Mouse (Mus musculus) heart, embryonic 13.5 days (tissue): Measurements from ENCODE around the gene Nubpl. TPM values are rescaled to one million over a fixed set of nuclear protein-coding genes. Genes with fewer than 3 reads are reported as not detected.
A peak's percentile ranks its signal among the peaks of the same experiment; 100 is the strongest.
"Not testable (repeated sequence)": the region's sequence is repeated elsewhere in the genome, so short reads cannot be mapped to it uniquely, and the experiment has no call there.

ENCODE experiments used
- ATAC-seq: fragments of 200-750 bp; cut with Nextera tagmentation; 2 replicates; pipeline ENCODE4 v1.8.0; 2017; ENCODE audit warnings: moderate TSS enrichment; ENCODE audit not compliant: insufficient number of reproducible peaks, low FRiP score, low TSS enrichment; ENCODE audit errors: extremely low read depth
- H3K27ac ChIP-seq: fragments of 300-500 bp; sonication (generic); replicated peaks from 2 replicates; pipeline ENCODE4 v1.5.1; 2015; ENCODE audit warnings: moderate library complexity, mild to moderate bottlenecking, inconsistent platforms
- H3K27me3 ChIP-seq: fragments of 300-500 bp; sonication (generic); replicated peaks from 2 replicates; pipeline ENCODE4 v1.6.1; 2015; ENCODE audit warnings: mild to moderate bottlenecking, inconsistent platforms
- H3K36me3 ChIP-seq: fragments of 300-500 bp; sonication (generic); 2 replicates; pipeline ENCODE4 v1.6.1; 2015; ENCODE audit warnings: mild to moderate bottlenecking, inconsistent platforms
- H3K4me1 ChIP-seq: fragments of 300-500 bp; sonication (generic); 2 replicates; pipeline ENCODE4 v1.6.1; 2015; ENCODE audit warnings: inconsistent platforms
- H3K4me2 ChIP-seq: fragments of 300-500 bp; sonication (generic); 2 replicates; pipeline ENCODE4 v1.6.1; 2015; ENCODE audit warnings: inconsistent platforms, mild to moderate bottlenecking, moderate library complexity
- H3K4me3 ChIP-seq: fragments of 300-500 bp; sonication (generic); 2 replicates; pipeline ENCODE4 v1.5.1; 2015; ENCODE audit warnings: moderate library complexity, mild to moderate bottlenecking, inconsistent platforms
- H3K9ac ChIP-seq: fragments of 300-500 bp; sonication (generic); 2 replicates; pipeline ENCODE4 v1.6.1; 2015; ENCODE audit warnings: inconsistent platforms, mild to moderate bottlenecking, moderate library complexity
- H3K9me3 ChIP-seq: fragments of 300-500 bp; sonication (generic); 2 replicates; pipeline ENCODE4 v1.6.1; 2016; ENCODE audit warnings: inconsistent platforms
- WGBS: fragments of 180-500 bp; shearing (Covaris S2); methylation state at CpG from one replicate; pipeline ENCODE4 v1.1.7; 2015; ENCODE audit warnings: mixed read lengths; 5-methylcytosine and 5-hydroxymethylcytosine counted together
- polyA plus RNA-seq: library from polyadenylated mRNA; unstranded; fragments of >200 nt; fragmentation: Nextera tagmentation; extraction: Ambion mirVana; gene quantifications from 2 replicates; pipeline ENCODE4 v1.2.1, GENCODE M21; 2015

The Nubpl gene
- polyA plus RNA-seq, 1 experiment from 2014 or later: 9.4 TPM

- no peak for ATAC-seq
- Histone ChIP-seq H3K36me3 (no peaks in the 10 kb centered on the region), H3K27me3 (no peaks in the 10 kb centered on the region), H3K27ac (no peak overlapping the region), H3K9me3 (no peaks in the 10 kb centered on the region), H3K4me1 (no peaks in the 10 kb centered on the region), H3K4me3 (no peak overlapping the region), H3K9ac (no peak overlapping the region), H3K4me2 (no peak overlapping the region)
- WGBS: 85% methylated on average over 4 of the region's 4 CpGs
Measured at GRCm38 (mm10) chr12:52154906-52155305, 57.4 kb downstream of the Nubpl start.

- no peak overlapping the region for H3K4me2 ChIP-seq
- no peak overlapping the region for H3K9ac ChIP-seq
- H3K4me1 ChIP-seq: no peaks in the 10 kb centered on the region
- no peak overlapping the region for H3K27ac ChIP-seq
- H3K9me3 ChIP-seq: peaks cover 7% of the 10 kb centered on the region; the same call in 1 of the 2 replicates
- no peak overlapping the region for H3K4me3 ChIP-seq
- peaks cover 6% of the 10 kb centered on the region; the same call in 1 of the 2 replicates for H3K36me3 ChIP-seq
- no peaks in the 10 kb centered on the region for H3K27me3 ChIP-seq
- no peak for ATAC-seq
Measured at GRCm38 (mm10) chr12:52164414-52164813, 66.9 kb downstream of the Nubpl start.

- peak overlapping the region; percentile 27; the same call in 1 of the 2 replicates for H3K4me2 ChIP-seq
- WGBS: 31% methylated on average over 1 of the region's 1 CpGs
- H3K4me3 ChIP-seq: no peak overlapping the region
- peak overlapping the region; percentile 79 for H3K27ac ChIP-seq
- H3K9me3 ChIP-seq: no peaks in the 10 kb centered on the region
- H3K27me3 ChIP-seq: no peaks in the 10 kb centered on the region
- no peak overlapping the region for H3K9ac ChIP-seq
- H3K4me1 ChIP-seq: peaks cover 19% of the 10 kb centered on the region
- no peak for ATAC-seq
- no peaks in the 10 kb centered on the region for H3K36me3 ChIP-seq
Measured at GRCm38 (mm10) chr12:52186205-52186793, 88.8 kb downstream of the Nubpl start.

DNA sequence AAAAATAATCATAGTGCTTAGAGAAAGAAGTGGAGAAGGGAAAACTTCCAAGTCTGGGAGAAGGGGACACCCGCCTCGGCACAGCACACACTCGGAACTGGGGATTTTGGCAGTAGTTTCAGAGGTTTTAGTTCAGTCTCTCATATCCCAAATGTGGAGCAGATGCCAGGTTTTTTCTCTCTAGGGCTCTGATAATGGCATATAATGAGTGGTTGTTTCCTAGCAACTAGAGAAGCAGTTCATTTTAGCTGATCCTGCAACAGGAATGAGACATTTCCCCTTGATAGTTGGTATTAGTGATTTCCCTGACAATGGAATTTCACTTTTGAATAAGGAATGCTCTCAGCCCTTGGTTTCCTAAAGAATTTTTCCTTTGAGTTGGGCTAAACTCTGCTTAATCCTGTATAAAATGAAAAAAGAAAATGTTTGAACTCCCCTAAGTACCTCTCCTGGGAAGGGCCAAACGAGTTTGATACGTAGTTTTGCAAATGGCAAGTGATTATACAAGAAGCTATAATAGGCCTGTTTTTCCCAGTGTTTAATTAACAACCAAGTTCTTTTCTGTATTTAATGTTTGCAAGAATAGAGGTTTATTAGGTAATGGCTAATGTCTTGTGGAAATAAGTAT is 89.5 kb downstream of the Nubpl start:
- no peak overlapping the region for H3K4me2 ChIP-seq
- no peak overlapping the region for H3K9ac ChIP-seq
- H3K4me3 ChIP-seq: no peak overlapping the region
- H3K4me1 ChIP-seq: peaks cover 19% of the 10 kb centered on the region
- H3K9me3 ChIP-seq: no peaks in the 10 kb centered on the region
- H3K27me3 ChIP-seq: no peaks in the 10 kb centered on the region
- H3K36me3 ChIP-seq: no peaks in the 10 kb centered on the region
- H3K27ac ChIP-seq: peak overlapping the region; percentile 28; the same call in 1 of the 2 replicates
- no peak for ATAC-seq
- 60% methylated on average over 5 of the region's 5 CpGs for WGBS

DNA sequence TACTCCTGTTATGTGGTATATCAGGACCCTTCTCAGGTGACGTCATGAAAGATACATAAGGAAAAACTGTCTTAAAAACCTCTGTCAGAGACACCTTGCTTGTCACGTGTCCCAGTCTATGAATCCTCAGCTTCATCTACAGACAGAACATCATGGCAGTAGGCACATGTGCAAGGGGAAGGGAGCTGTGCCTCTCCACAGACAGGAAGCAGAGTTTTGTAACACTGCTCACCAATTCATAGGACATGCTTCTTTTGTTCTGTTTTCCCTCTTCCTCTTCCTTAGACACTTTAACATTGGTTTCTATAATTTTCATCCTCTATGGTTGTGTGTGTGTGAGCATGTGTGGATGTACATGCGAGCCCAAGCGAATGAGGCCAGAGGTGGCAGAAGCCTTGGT is 100.9 kb downstream of the Nubpl start:
- Histone ChIP-seq H3K9ac (no peak overlapping the region), H3K4me1 (no peaks in the 10 kb centered on the region), H3K36me3 (no peaks in the 10 kb centered on the region), H3K9me3 (no peaks in the 10 kb centered on the region), H3K27me3 (no peaks in the 10 kb centered on the region), H3K4me2 (no peak overlapping the region), H3K27ac (no peak overlapping the region), H3K4me3 (no peak overlapping the region)
- ATAC-seq: no peak
- WGBS: 76% methylated on average over 4 of the region's 4 CpGs

GRCm38 (mm10) chr12:52209121-52209610 is 111.6 kb downstream of the Nubpl start:
- H3K36me3 ChIP-seq: no peaks in the 10 kb centered on the region
- no peak overlapping the region for H3K9ac ChIP-seq
- no peaks in the 10 kb centered on the region for H3K4me1 ChIP-seq
- no peak overlapping the region for H3K27ac ChIP-seq
- H3K4me3 ChIP-seq: no peak overlapping the region
- ATAC-seq: no peak
- H3K4me2 ChIP-seq: no peak overlapping the region
- H3K27me3 ChIP-seq: no peaks in the 10 kb centered on the region
- 61% methylated on average over 3 of the region's 3 CpGs for WGBS
- H3K9me3 ChIP-seq: no peaks in the 10 kb centered on the region; the same call in 1 of the 2 replicates

DNA sequence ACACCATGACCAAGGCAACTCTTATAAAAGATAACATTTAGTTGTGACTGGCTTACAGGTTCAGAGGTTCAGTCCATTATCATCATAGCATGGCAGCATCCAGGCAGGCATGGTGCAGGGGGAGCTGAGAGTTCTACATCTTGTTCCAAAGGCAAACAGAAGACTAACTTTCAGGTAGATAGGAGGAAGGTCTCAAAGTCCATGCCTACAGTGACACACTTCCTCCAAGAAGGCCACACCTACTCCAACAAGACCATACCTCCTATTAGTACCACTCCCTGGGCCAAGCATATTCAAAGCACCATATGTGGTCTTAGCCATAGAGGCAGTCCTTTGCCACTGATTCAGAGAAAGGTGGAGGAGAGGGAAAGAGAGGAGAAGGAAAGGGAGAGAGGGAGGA is 113.6 kb downstream of the Nubpl start:
- H3K4me3 ChIP-seq: no peak overlapping the region
- no peaks in the 10 kb centered on the region for H3K36me3 ChIP-seq
- H3K9me3 ChIP-seq: no peaks in the 10 kb centered on the region; the same call in 1 of the 2 replicates
- H3K4me2 ChIP-seq: no peak overlapping the region
- H3K27ac ChIP-seq: no peak overlapping the region
- H3K9ac ChIP-seq: no peak overlapping the region
- no peaks in the 10 kb centered on the region for H3K4me1 ChIP-seq
- no peak for ATAC-seq
- H3K27me3 ChIP-seq: no peaks in the 10 kb centered on the region

- ATAC-seq: no peak
- Histone ChIP-seq H3K9me3 (no peaks in the 10 kb centered on the region; the same call in 1 of the 2 replicates), H3K27ac (no peak overlapping the region), H3K9ac (no peak overlapping the region), H3K4me3 (no peak overlapping the region), H3K4me2 (no peak overlapping the region), H3K27me3 (no peaks in the 10 kb centered on the region), H3K4me1 (no peaks in the 10 kb centered on the region), H3K36me3 (no peaks in the 10 kb centered on the region)
- 41% methylated on average over 2 of the region's 2 CpGs for WGBS
Measured at GRCm38 (mm10) chr12:52214837-52215236, 117.3 kb downstream of the Nubpl start.

GRCm38 (mm10) chr12:52224954-52225353 is 127.4 kb downstream of the Nubpl start:
- no peaks in the 10 kb centered on the region for H3K36me3 ChIP-seq
- H3K27me3 ChIP-seq: no peaks in the 10 kb centered on the region
- no peaks in the 10 kb centered on the region for H3K9me3 ChIP-seq
- no peak overlapping the region for H3K4me2 ChIP-seq
- 74% methylated on average over 4 of the region's 4 CpGs for WGBS
- H3K9ac ChIP-seq: no peak overlapping the region
- no peak for ATAC-seq
- H3K4me1 ChIP-seq: no peaks in the 10 kb centered on the region
- no peak overlapping the region for H3K27ac ChIP-seq
- no peak overlapping the region for H3K4me3 ChIP-seq

GRCm38 (mm10) chr12:52228746-52229145 is 131.2 kb downstream of the Nubpl start:
- 0 out of 2 replicates have a peak overlapping the region, but pooled peaks have one; percentile 3 for H3K27ac ChIP-seq
- H3K4me2 ChIP-seq: no peak overlapping the region
- no peak for ATAC-seq
- no peak overlapping the region for H3K9ac ChIP-seq
- 83% methylated on average over 3 of the region's 3 CpGs for WGBS
- H3K4me1 ChIP-seq: no peaks in the 10 kb centered on the region
- no peak overlapping the region for H3K4me3 ChIP-seq
- no peaks in the 10 kb centered on the region for H3K27me3 ChIP-seq
- no peaks in the 10 kb centered on the region for H3K36me3 ChIP-seq
- no peaks in the 10 kb centered on the region for H3K9me3 ChIP-seq

DNA sequence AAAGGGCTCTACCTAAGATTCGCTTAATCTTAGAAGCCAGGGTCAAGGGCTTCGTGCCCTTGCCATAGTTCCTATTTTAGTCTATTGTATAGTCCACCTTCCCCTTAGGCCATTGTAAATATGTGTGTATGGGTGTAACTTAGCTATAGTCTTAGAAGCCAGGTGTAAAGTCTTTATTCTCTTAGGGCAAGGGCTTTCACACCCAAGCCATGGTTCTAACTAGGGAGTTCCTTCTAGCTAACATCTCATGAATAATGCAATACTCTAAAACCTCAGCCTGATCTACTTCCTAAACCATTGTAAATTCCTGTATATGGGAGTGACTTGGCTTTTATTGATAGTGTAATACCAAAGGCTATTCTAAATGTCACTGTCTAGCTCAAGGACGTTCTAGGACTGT is 134.4 kb downstream of the Nubpl start:
- H3K4me2 ChIP-seq, H3K36me3 ChIP-seq, ATAC-seq, H3K9me3 ChIP-seq, H3K9ac ChIP-seq, H3K4me1 ChIP-seq, H3K27me3 ChIP-seq, H3K27ac ChIP-seq, H3K4me3 ChIP-seq: not testable (repeated sequence)
- WGBS: 89% methylated on average over 3 of the region's 3 CpGs

- no peaks in the 10 kb centered on the region for H3K27me3 ChIP-seq
- no peaks in the 10 kb centered on the region for H3K36me3 ChIP-seq
- WGBS: 68% methylated on average over 2 of the region's 2 CpGs
- H3K4me2 ChIP-seq: no peak overlapping the region
- H3K4me1 ChIP-seq: no peaks in the 10 kb centered on the region
- no peak overlapping the region for H3K4me3 ChIP-seq
- no peak overlapping the region for H3K27ac ChIP-seq
- no peak overlapping the region for H3K9ac ChIP-seq
- H3K9me3 ChIP-seq: no peaks in the 10 kb centered on the region
- ATAC-seq: no peak
Measured at GRCm38 (mm10) chr12:52242712-52243111, 145.2 kb downstream of the Nubpl start.
